Mouse (Mus musculus) adrenal gland, adult 10 weeks (tissue): Measurements from ENCODE around the gene Uba6. TPM values are rescaled to one million over a fixed set of nuclear protein-coding genes. Genes with fewer than 3 reads are reported as not detected.

ENCODE experiments used
- polyA plus RNA-seq: library from polyadenylated mRNA; stranded (reverse); fragments of 350-450 nt; fragmentation: Illumina TruSeq; extraction: RNeasy Lipid Tissue Mini Kit (QIAGEN cat#74804); gene quantifications from one replicate; pipeline ENCODE4 v1.2.3, GENCODE M21; 2014; ENCODE audit warnings: low read depth, low replicate concordance

Gene Uba6
- polyA plus RNA-seq, result 65.7 TPM

DNA sequence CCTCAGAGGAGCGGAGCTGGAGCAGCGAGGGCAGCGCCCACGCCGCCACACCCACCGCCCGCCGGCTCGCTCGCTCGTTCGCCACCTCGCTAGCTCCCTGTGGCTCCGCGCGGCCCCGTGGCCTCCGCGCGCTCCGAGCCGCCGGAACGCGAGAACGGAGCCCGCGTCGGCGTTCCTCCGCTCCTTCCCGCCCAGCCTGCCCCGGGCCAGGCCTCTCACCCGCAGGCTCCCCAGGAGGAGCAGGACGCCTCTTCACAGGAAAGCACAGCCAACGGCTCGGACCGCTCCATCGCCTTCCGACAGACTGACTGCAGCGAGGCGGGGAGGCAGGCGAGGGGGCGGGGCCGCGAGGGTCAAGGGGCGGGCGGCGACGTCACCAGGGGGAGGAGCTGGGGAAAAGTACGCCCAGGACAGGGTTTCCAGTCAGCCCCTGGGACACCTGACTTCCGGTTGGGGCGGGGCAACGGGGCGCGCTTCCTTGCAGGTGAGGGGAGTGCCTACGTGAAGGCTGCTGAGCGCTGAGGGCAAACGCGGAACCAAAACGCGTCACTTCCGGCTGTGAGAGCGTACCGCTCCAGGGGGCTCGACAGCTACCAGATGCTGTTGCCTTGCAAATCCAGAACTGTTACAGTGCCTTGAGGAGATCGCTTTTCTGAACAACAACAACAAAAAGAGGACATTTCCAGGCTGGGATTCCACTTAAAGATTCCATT is at the start of gene Uba6:
Uba6 (minus strand) TSS at position 355 of the 713 bp plus-strand sequence.

DNA sequence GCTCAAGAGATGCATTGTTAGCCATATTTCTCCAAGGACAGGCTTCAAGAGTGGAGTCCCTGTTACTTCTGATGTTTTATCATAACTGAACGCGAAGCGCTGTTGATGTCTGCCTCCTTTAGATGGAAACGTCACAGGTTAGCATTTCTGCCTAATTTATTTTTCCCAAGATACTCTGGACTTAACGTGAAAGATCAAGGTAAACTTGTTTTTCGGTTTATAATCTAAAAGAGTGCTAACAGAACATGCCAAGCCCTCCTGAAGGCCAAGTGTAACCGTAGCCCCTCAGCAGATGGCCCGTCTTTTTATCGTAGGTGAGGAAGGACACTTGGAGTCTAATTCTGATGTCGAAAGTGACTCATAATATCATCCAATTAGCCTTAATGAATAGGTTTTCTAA is 25.2 kb upstream of the Uba6 start, which contains the start of gene Gnrhr:
Gnrhr (minus strand) TSS at position 101 of the 400 bp plus-strand sequence.

DNA sequence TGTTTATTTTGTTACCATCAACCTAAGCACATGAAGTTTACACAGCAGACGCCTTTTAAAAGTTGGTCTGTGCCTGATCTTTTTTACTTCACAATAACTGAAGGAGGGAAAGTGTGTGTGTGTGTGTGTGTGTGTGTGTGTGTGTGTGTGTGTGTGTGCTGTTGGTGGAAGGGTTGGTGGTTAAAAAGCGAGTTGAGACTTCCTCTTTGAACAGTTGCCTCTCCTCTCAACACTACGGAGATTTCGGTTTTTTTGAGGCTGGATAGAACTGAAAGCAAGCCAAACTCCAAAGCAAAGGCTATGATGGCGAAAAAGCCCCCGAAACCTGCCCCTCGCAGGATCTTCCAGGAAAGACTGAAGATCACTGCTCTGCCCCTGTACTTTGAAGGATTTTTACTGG is 101.1 kb downstream of the Uba6 start, which contains the start of gene Stap1:
Stap1 (plus strand) TSS at position 209 of the 400 bp plus-strand sequence.

GRCm38 (mm10) chr5:86065101-86065875 is 107.3 kb downstream of the Uba6 start, which contains the start of gene Cenpc1:
Cenpc1 (minus strand) TSS chr5:86065583.

Other genes starting within 250 kb of the Uba6 start
- gene Cenpc1, start 107.2 kb downstream of the Uba6 start, polyA plus RNA-seq, result 50.7 TPM
- gene Stap1, start 101.1 kb downstream of the Uba6 start, polyA plus RNA-seq, result 2.7 TPM
- 7.6 TPM for gene Gnrhr, start 25.1 kb upstream of the Uba6 start, polyA plus RNA-seq
- gene Tmprss11c, start 116.5 kb upstream of the Uba6 start, polyA plus RNA-seq, result not detected
- not detected for gene Tmprss11d, start 200.6 kb upstream of the Uba6 start, polyA plus RNA-seq